Mouse (Mus musculus) regulatory T cell (primary cell): Measurements from ENCODE around the gene Pcyt2.

Experiments used
- in situ Hi-C: fragments of 300-600 bp; cut with MboI, MseI; formaldehyde crosslinking; loops from one replicate; pipeline ENCODE4 v1.15.1; 2025; ENCODE audit warnings: high pct_unique_total_duplicates

The Pcyt2 gene

DNA sequence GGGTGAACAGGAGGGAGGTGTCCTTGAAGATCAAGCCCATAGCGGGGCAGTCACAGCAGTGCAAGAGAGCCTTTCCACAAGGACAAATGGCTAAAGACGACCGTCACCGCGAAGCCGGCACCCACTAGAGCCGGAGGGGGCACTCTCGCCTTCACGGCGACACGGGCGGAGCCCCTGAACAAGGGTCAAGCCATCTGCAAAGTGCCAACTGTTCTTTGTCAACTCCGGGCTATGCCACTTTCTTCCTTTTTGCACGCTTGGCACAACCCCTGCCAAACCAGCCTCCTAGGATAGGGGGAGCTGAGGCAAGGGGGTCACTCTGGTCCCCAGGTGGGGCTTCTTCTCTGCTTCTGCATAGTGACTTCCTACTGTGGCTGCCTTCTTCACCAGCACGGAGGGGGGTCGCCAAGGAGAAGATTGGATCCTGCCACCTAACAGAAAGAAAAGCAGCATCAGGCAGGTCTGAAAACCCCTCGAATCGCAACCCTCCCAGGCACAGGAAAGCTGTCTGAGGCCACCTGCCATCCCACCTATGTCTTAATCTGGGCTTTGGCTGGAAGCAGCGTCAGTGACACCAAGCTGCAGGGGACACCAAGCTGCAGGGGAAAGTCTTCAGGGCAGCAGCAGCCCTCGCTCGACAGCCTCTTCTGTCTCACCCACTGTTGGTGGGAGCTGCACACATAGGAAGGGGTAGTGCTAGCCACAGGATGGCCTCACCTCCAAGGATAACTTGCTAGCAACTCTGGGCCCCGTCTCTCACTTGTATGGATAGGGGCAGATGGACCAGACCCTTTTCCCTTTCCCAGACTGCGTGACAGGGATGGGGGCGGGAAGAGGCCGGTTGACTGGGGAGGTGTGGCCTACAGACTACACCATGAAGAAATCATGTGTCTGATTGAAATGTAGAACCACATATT lies 1.1 kb upstream of the Pcyt2 start:
- in situ Hi-C loops = no loop called here

DNA sequence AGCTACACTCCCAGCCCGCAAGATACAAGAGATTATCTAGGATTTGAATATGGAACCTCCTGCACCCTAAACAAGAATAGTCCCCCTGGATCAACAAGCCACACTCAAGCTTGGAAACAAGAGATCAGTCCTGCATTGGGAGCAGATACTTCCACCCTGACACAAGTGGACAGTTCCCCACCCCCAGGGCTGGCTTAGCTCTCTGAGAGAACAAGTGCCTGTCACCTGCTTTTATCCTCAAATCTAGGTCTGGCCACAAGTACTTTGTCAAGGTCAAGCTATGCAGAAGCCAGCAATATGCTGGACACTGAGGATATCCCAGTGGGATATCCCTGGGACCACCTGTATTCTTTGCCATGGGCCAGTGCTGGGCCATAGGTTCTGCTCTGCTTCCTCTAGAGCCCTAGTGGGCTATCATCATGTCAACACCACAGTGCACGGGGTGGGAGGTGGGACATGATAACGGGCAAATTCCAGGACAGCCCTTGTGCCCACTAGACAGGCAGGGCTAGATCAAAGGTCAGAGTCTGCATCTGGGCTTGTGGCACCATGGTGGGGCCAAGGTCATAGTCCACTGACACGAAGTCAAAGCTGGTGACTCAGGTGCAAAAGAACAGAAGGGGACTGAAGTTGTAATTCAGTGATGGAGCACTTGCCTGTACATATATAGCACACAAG lies 980 bp downstream of the Pcyt2 start:
- in situ Hi-C loops = no loop called here

GRCm38 (mm10) chr11:120615606-120616203 lies 2.0 kb downstream of the Pcyt2 start:
- in situ Hi-C loops = no loop called here

- in situ Hi-C loops = no loop called here
These were observed 2.6 kb downstream of the Pcyt2 start for GRCm38 (mm10) chr11:120615167-120615566.

- in situ Hi-C loops = no loop called here
These were observed 3.8 kb downstream of the Pcyt2 start for GRCm38 (mm10) chr11:120613976-120614375.

DNA sequence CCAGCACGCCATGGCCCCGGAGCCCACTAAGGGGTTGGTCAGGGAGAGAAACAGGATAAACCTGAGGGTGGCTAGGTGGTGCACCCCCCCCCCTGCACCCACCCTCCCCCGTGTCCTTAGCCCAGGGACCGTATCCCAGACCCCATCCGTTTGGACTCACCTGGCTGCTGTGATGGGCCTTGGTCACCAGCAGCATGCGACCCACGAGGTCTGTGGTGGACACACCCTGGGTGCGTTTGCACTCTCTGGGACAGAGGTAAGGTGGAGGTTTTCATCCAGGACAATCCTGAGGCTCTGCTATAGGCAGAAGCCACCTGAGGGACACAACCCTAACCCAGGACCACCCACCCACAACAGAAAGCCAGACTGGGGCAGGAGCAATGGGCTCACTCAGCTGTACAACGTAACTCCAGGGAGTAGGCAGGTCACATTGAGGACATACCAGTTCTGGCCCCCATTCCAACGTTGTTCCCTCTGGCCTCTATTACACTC lies 4.2 kb downstream of the Pcyt2 start:
- in situ Hi-C loops = no loop called here

GRCm38 (mm10) chr11:120612763-120613162 lies 5.0 kb downstream of the Pcyt2 start:
- in situ Hi-C loops = no loop called here

DNA sequence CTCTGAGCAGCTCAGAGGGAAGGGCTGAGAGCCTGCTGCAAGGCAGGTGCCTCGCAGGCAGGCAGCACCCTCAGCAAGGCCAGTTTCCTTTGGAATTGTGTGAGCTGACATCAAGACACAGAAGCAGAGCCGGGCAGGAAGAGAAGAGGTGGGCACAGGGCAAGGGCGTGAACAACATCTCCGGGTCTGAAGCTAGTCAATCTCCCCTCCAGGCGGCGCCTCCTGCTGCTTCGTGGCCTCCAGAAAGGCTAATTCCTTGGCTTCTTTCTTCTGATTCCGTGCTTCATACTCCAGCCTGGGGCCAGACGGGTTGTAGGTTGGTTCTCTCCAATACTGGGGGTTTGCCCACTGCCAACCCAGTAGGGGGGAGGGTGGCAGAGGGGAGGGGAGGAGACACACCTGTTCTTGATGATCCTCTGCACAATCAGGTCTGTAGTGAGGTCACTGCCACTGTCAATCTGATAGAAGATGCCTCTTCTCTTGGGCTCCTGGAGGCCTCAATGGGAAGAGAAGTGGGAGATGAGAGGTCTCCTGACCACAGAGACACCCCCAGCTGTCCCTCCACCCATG lies 7.2 kb downstream of the Pcyt2 start:
- in situ Hi-C loops = no loop called here

DNA sequence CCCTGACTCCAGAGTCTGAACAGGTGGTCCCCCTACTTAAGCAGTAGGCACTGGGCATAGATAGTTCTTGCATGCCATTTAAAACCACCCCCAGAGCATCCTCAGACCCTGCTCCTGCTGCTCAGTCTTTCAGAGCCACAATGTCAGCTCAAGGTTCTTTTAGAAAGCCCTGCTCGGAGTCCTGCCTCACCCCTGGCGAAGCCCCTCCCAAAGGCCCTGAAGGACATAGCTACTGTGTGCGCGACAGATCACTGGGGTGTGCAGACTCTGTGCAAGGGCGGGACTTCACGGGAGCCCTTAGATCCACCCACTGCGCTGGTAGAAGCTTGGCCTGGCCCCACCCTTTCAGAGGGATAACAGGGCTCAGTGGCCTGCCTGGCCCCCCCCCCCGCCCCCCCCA lies 8.5 kb downstream of the Pcyt2 start:
- in situ Hi-C loops = no loop called here

DNA sequence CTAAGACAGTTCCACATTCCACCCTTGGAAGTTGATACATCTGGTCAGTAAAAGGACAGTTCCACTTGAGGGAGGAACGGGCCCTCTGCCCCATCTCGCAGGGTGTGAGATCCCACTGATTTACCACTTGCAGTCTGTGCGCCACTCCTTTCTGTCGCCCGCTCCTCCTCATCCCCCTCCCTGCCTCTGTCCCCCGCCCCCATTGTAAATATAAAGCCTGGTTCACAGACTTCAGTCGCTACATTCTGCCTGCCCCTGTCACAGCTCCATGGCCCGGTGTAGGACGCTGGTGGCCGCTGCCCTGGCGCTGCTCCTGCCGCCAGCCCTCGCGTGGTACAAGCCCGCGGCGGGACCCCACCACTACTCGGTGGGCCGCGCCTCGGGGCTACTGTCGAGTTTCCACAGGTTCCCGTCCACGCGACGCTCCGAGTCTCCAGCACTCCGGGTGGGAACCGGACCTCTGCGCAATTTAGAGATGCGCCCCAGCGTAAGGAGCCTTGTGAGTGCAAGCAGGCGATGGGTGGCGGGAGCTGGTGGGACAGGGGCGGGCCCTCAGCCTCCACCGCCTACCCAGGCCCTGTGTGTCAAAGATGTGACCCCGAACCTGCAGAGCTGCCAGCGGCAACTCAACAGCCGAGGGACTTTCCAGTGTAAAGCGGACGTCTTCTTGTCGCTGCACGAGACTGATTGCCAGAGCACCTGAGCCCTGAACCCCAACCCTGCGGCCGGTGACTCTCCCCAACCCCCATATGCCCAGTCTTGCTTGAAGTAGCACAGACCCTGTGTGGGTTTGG lies 9.3 kb downstream of the Pcyt2 start, which contains the start of gene Npb:
TSS of gene Npb (plus strand) at position 237 of the 794 bp plus-strand sequence.
- in situ Hi-C loops = no loop called here

DNA sequence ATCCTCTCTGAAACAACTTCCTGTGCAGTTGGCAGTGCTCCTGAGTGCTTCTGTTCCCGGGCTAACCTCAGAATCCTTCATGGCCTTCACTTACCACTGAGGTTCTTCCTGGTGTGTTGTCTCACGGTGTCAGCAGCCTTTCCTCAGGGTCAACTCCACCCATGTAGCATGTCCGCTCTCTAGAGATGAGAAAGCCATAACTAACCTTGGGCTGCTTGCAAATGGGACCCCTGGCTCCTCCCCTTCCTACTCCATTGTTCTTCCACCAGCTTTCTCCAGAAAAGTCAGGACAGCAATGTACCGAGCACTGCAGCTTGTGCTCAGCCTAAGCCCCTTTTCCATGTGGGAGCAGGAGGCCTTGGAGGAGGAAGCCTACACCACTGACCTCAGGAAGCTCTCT lies 11.0 kb downstream of the Pcyt2 start:
- in situ Hi-C loops = no loop called here

- in situ Hi-C loops = no loop called here
These were observed 12.1 kb downstream of the Pcyt2 start for GRCm38 (mm10) chr11:120605667-120606066.

DNA sequence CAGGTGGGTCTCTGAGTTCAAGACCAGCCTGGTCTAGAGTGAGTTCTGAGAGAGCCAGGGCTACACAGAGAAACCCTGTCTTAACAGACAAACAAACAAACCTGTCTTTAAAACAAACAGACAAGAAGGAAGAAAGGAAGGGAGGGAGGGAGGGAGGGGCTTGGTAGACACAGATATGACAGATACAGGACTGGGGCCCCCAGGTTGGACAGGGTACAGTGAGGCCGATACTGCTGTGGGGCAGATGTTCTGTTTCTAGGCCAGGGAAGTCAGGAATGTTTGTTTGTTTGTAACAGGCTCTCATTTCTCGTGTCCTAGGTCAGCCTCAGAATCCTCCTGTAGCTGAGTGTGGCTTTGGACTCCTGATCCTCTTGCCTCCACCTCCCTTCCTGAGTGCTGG lies 14.2 kb downstream of the Pcyt2 start:
- in situ Hi-C loops = no loop called here

GRCm38 (mm10) chr11:120600716-120601115 lies 17.0 kb downstream of the Pcyt2 start:
- in situ Hi-C loops = no loop called here

- in situ Hi-C loops = no loop called here
These were observed 18.7 kb downstream of the Pcyt2 start for GRCm38 (mm10) chr11:120598990-120599549.

- in situ Hi-C loops = no loop called here
These were observed 19.3 kb downstream of the Pcyt2 start, which contains the start of the genes Alyref and Anapc11 for GRCm38 (mm10) chr11:120598283-120598989. Alyref (minus strand) TSS chr11:120598365. Anapc11 (plus strand) TSS chr11:120598421.

- in situ Hi-C loops = no loop called here
These were observed 20.2 kb downstream of the Pcyt2 start for GRCm38 (mm10) chr11:120597240-120598235.

GRCm38 (mm10) chr11:120588531-120588930 lies 29.2 kb downstream of the Pcyt2 start:
- in situ Hi-C loops = no loop called here

- in situ Hi-C loops = no loop called here
These were observed 33.8 kb downstream of the Pcyt2 start for GRCm38 (mm10) chr11:120583937-120584336.
